Mouse (Mus musculus): ENCODE data around the gene Il34.

Il34 gene

DNA sequence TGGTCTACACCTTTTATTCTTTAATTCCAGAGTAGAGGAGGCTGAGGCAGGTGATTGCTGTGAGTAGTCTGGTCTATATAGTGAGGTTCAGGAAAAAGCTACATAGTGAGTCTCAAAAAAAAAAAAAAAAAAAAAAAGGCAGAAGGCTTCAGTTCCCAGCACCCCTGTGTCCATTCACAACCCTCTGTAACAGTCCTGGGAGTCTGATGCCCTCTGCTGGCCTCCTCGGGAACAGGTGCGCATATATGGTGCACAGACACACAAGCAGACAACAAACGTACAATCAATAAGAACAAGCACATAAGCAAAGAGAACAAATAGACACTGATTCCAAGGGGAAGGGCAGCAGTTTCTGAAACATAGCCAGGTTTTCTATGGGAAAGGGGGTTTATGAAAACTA, 29.4 kb downstream of the Il34 start:
- no peak for DNase-seq (ENCODE audit: low spot score)

- no peak for DNase-seq (ENCODE audit: low spot score)
These were observed 30.0 kb downstream of the Il34 start for GRCm38 (mm10) chr8:110775721-110776120.

- no peak for DNase-seq (ENCODE audit: low spot score)
These were observed 30.4 kb downstream of the Il34 start for GRCm38 (mm10) chr8:110775316-110775715.

GRCm38 (mm10) chr8:110774725-110775124, 31.0 kb downstream of the Il34 start:
- no peak for DNase-seq (ENCODE audit: low spot score)

DNA sequence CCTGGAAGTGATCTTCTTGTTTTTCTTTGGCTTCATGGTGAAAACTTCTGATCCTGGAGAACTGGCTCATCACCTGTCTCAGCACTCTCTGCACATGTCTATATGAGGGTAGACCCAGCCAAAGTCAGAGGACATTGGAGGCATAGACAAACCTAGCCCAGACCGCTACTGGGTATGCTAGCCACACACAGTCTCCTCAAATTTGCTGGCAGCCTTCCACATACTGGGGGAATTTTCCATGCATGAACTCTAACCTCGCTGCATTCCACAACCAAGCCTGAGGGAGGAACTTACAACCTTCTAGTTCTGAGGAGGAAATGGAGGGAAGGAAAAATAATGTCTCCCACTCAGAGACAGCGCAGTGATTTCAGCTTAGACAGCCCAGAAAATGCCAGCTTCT, 31.7 kb downstream of the Il34 start:
- DNase-seq (ENCODE audit: low spot score): no peak

- no peak for DNase-seq (ENCODE audit: low spot score)
These were observed 33.3 kb downstream of the Il34 start for GRCm38 (mm10) chr8:110772452-110772851.

DNA sequence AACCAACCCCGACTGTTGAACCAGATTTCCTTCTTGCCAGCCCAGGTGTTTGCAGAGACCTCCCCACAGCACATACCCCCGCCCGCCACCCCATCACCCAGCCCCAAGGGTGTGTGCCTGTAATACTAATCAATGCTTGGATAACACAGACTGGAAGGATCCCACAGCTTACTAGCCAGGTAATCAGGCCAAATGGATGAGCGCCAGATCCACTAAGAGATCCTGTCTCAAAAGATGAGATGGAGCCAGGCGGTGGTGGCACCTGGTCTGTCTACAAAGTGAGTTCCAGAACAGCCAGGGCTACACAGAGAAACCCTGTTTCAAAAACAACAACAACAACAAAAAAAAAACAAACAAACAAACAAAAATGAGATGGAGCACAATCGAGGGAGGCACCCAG, 38.5 kb downstream of the Il34 start:
- DNase-seq (ENCODE audit: low spot score): no peak

GRCm38 (mm10) chr8:110764671-110765070, 41.1 kb downstream of the Il34 start:
- no peak for DNase-seq (ENCODE audit: low spot score)

DNA sequence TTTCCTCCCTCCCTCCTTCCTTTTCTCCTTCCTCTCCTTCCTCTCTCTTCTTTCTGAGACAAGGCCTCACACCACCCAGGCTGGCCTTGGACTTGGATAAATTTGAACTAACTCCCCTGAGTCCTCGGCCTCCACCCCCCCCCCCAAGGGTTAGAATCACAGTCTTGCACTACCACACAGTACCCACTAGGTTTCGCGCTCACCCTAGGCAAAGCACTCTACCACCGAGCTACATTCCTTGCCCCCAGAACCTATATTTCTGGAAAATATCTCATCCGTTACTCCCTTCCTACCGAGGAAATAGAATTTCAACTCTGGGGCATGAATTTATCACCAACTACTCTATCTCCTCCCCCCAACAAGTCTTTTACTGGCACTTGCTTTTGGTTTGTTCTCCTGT, 43.7 kb downstream of the Il34 start:
- peak; percentile 15 for DNase-seq (ENCODE audit: low spot score)

GRCm38 (mm10) chr8:110761185-110761584, 44.5 kb downstream of the Il34 start:
- no peak for DNase-seq (ENCODE audit: low spot score)

GRCm38 (mm10) chr8:110760280-110760940, 45.3 kb downstream of the Il34 start:
- no peak for DNase-seq (ENCODE audit: low spot score)

DNA sequence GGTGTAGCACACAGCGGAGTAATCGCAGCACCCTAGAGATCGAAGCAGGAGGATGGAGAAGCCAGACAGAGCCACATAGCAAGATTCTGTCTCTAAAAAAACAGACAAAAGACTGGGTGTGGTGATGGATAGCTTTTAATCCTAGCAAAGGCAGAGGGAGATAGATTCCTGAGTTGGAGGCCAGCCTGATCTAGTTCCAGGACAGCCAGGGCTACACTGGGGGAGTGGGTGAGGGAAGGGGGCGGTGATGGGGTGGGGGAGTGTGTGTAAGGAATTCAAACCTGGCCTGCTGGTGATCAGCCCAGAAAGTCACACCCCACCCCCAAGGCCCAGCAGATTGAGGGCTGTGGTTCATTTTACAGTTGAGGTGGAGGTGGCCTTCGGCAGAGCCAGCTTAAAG, 49.5 kb downstream of the Il34 start:
- DNase-seq (ENCODE audit: low spot score): no peak

- no peak for DNase-seq (ENCODE audit: low spot score)
These were observed 50.1 kb downstream of the Il34 start for GRCm38 (mm10) chr8:110755511-110756170.

- no peak for DNase-seq (ENCODE audit: low spot score)
These were observed 51.0 kb downstream of the Il34 start for GRCm38 (mm10) chr8:110754713-110755112.

DNA sequence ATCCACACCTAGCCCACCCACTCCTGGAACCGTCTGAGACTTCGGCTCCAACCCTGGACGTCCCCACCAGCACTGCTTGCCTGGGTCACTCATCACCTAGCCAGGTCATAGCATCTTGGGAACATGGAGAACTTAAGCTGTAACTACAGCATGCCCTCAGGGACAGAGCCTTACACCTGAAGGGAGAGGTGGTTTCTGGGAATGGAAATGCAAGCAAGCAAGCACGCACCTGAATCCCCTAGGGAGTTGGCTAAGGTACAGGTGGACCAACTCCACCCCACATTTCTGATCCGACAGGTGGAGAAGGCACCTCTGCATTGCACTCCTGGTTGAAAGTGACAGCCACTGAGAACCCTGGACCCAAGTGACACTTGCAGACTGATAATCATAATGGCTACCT, 54.2 kb downstream of the Il34 start:
- DNase-seq (ENCODE audit: low spot score): no peak

- DNase-seq (ENCODE audit: low spot score): no peak
These were observed 55.5 kb downstream of the Il34 start for GRCm38 (mm10) chr8:110750269-110750668.

DNA sequence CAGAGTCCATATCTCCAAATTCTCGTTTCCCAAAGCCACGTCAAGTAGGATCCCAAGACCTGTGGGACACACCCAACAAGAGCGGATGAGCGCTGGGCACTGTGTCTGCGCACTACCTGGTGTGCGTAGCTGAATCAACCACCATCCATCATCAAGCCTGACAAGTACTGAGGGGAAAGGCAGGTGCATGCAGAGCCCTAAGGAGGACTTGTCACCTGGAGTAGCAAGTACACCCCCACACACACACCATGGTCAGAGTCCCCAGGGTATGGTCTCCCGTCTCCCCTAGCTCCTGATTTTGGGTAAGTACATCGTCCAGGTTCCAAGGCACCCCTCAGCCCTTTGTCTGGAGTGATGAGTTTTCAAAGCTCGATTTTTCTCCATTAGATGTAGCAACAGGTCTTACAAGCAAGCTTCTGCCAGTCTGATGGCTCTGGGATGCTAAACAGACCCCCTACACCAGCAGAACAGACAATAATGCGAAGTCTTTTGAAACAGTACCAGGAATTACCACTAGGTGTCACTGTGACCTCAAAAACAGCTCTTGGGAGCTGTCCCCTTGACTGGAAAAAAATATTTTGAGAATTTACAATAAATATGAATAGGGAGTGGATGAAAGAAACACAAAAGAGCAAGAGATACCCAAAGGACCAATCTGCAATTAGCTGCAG, 56.1 kb downstream of the Il34 start:
- peak; percentile 91 for DNase-seq (ENCODE audit: low spot score)

DNA sequence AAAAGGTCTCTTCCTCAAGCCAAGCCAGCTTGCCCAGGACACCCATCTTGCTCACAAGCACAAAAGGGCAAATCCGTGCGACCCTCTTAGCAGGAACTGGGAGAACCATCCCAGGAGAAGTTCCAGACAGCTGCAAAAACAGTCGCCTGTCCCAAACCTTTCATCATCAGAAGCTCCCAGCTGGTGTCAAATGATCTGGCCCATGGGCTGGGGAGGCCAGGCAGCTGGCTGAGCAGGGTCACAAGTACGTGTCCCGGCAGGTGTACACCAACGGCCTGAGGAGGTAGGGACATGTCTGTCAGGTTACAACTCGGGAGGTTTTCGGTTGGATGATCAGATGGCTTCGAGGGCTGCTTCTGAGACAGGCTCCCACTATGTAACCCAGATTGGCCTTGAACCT, 59.1 kb downstream of the Il34 start:
- DNase-seq (ENCODE audit: low spot score): no peak

GRCm38 (mm10) chr8:110745162-110745561, 60.6 kb downstream of the Il34 start:
- no peak for DNase-seq (ENCODE audit: low spot score)

DNA sequence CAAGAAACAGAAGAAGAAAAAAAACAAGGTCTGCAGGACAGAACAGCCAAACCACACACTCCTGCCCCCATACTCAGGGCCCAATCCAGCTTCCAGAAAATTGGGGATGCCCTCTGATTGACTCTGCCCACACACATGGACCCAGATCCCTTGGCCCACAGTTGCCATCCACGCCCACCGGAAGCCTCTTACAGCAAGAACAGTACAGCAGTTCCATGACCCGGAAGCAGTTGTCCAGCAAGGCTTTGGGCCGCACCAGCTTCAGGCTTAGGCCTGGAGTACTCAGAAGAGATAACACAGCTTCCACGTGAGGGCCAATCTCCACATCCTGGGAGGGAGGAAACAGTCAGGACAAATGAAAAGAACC, 63.3 kb downstream of the Il34 start:
- DNase-seq (ENCODE audit: low spot score): no peak

DNA sequence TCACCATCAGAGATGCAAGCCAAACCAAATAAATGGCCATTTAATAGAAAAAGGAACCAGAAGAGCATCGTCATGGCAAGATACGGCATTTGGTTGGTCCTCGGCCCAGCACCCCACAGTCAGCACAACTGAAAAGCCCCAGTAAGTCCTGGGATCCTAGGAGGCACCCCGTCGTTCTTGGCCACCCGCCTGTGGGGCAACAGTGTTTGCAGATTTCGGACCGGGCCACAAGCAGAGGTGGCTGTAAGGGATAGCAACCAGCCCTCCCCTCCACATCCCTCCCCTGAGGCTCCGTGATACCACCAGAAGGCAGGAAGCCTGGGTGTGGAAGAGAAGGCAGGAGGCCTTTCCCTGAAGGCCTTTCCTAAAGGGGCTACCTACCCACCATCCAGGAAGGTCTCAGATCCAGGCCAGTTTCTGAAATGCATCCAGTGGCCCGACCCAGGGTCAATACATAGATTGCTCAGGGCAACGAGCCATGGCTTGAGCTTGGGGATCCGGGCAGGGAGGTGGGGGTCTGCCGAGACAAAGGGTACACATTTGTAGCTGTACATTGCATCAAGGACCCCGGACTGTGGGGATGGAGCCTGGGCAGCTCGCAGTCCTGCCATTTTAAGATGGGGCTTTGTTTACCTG, 63.8 kb downstream of the Il34 start:
- DNase-seq (ENCODE audit: low spot score): no peak

GRCm38 (mm10) chr8:110740629-110741175, 65.0 kb downstream of the Il34 start:
- DNase-seq (ENCODE audit: low spot score): no peak
